Mouse (Mus musculus) gastrocnemius, postnatal 10 days (tissue): ENCODE data around the gene Clip2. TPM values are rescaled to one million over a fixed set of nuclear protein-coding genes. Genes with fewer than 3 reads are reported as not detected.
"Not testable (repeated sequence)": the region's sequence is repeated elsewhere in the genome, so short reads cannot be mapped to it uniquely, and the experiment has no call there.

Source experiments
- DNase-seq: peaks from one replicate; pipeline ENCODE4 v3.0.0; 2021; ENCODE audit warnings: mixed read lengths
- total RNA-seq, 2 experiments: library from RNA; stranded (reverse); gene quantifications; 2 replicates each; pipeline ENCODE4 v1.2.3; 2021

Gene Clip2
- total RNA-seq, 2 experiments from 2014 or later = 10.1 to 12.8 TPM

- DNase-seq = peak; percentile 41
Measured at GRCm38 (mm10) chr5:134489583-134489982, 62.7 kb downstream of the Clip2 start.

GRCm38 (mm10) chr5:134488596-134488995 lies 63.6 kb downstream of the Clip2 start:
- no peak for DNase-seq

GRCm38 (mm10) chr5:134488042-134488441 lies 64.2 kb downstream of the Clip2 start:
- DNase-seq = no peak

DNA sequence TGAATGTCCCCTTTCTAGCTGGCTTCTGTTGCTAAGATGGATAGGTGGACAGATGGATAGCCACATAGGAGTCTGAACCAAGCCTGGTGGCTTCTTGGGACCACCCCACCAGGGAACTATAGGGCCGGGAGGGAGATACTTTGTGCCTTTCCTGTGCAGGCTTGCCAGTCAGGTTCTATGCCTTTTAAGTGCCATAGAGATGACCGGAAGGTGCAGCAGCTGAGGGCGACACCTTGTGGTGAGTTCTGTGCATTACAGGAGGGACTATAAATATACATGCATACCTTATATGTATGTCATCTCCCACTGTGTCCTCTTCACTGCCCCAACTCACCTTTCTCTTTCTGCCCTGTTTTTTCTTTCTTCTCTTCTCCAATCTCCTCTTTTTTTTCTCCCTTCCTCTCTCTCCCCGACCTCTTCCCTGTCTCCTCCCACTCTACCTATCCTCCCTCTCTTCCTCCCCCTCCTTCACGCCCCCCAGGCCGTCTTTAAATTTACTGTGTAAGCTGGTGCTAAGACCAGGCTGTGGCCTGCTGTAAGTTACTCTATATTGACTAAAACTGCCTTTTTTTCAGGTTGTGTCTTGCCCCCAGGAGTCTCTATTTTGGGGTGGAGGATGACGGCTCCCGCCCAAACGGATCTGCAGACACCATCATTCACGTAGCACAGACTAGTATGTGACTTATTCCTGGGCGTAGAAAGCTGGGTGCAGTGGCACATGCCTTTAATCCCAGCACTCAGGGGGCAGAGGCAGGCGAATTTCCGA lies 66.2 kb downstream of the Clip2 start:
- DNase-seq = peak; percentile 74

- no peak for DNase-seq
Measured at GRCm38 (mm10) chr5:134485183-134485730, 67.0 kb downstream of the Clip2 start.

GRCm38 (mm10) chr5:134483291-134483690 lies 68.9 kb downstream of the Clip2 start:
- no peak for DNase-seq

GRCm38 (mm10) chr5:134482331-134482730 lies 69.9 kb downstream of the Clip2 start:
- DNase-seq = no peak

DNA sequence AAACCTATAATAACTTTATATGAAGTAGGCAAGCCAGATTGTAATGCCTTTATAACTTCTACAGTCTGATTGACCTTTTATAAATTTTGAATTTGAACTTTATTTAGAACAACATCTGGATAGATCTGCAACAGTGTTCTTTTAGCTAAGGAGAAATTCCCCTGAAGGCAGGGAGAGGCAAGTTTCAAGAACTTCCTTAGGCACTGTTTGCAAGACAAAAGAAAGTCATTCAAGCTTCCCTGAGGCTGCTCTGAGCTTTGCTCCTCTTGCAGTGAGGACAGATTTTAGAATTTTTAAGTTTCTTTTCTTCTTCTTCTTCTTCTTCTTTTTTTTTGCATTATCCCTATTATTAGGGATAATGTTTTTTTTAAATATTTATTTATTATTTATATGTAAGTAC lies 73.3 kb downstream of the Clip2 start:
- DNase-seq = not testable (repeated sequence)

GRCm38 (mm10) chr5:134475686-134476085 lies 76.5 kb downstream of the Clip2 start:
- DNase-seq = not testable (repeated sequence)

DNA sequence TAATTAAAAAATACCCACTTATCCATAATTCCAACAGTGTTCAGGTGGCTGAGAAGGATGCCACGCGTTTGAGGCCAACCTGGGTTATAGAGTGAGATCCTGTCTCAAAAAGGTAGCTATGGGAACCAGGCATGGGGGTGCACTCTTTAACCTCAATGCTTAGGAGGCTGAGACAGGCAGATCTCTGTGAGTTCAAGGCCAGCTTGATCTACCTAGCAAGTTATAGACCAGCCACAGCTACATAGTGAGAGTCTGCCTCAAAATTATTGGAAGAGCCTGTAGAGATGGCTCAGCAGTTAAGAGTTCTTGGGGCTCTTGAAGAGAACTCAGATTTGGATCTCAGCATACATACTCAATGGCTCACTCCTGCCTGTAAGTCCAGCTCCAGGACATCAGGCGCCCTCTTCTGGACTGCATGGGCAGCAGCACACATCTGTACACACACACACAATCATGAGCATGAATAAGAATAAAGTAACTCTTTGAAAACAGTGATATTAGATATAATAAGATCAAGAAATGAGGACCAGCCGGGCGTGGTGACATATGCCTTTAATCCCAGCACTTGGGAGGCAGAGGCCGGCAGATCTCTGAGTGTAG lies 77.1 kb downstream of the Clip2 start:
- no peak for DNase-seq

DNA sequence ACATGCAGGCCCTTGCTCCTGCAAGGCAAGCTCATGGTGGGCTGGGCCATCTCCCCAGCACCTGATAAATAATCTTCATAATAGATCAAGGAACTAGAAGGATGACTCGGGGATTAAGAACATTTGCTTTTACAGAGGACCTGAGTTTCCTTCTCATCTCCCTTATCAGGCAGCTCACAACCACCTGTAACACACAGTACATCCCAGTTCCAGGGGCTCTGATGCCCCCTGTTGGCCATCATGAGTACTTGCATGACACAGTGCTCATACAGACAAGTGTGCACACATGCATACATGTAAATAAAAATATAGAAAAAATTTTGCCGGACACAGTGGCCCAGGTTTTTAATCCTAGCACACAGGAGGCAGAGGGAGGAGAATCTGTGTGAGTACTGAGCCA lies 78.3 kb downstream of the Clip2 start:
- DNase-seq = no peak

DNA sequence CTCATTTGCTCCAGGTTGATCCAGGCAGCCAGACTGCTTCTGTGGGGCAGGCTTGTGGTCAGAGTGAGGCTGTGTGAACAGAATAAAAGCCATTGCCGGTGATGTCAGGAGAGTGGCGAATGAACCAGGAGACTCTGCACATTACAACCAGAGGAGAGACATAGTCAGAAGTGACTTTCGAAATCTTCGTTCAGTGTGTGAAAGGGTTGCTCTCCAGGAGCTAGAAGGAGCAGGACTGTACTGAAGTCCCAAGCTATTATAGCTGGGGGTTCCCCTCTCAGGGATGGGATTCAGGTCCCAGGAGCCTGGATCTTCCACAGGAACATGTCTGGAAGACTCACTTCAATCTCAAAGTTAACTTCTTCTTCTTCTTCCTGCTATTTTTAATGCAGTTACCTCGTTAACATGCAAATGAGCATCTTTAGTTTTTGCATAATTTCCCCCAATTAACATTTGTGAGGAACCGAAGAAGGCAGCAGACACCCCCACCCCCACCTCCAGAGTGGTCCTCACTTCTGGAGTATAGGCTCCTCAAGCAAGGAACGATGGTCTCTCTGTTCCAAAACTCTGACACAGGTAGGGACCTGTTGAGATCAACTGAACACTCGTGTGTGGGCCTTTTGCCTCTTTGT lies 81.6 kb downstream of the Clip2 start:
- DNase-seq = no peak

- no peak for DNase-seq
Measured at GRCm38 (mm10) chr5:134469559-134470150, 82.6 kb downstream of the Clip2 start.

GRCm38 (mm10) chr5:134468158-134468765 lies 84.0 kb downstream of the Clip2 start:
- DNase-seq = no peak

- no peak for DNase-seq
Measured at GRCm38 (mm10) chr5:134467030-134467549, 85.1 kb downstream of the Clip2 start.

- DNase-seq = no peak
Measured at GRCm38 (mm10) chr5:134466296-134467029, 85.8 kb downstream of the Clip2 start.

DNA sequence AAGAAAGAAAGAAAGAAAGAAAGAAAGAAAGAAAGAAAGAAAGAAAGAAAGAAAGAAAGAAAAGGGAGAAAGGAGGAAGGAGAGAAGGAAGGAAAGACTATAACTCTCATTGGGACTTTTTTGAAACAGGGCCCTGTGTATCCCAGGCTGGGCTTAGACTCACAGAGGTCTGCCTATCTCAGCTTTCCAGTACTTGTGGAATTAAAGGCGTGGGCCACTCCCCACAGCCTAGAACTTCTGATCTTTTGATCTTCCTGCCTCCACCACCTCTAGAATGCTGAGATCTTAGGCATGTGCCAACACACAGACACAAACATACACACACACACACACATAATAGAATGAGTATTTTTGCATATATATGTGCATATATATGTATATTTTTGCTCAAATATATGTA lies 87.0 kb downstream of the Clip2 start:
- DNase-seq = no peak

DNA sequence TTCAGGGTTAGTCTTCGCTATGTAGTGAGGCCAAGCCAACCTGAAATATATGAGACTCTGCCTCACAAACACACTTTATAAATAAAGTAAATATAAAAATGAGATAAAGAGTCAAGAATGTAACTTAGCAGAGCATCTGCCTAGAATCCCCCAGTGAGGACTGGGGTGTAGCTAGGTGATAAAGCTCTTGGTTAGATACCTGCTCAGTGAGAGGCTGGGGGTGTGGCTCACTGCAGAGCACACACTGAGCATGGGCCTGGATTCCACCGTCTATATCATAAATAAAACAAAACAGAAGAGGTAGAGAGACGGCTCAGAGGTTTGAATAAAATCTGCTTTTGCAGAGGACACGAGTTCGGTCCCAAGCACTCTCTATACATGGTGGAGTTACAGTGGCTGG lies 88.0 kb downstream of the Clip2 start:
- DNase-seq = no peak

- DNase-seq = no peak
Measured at GRCm38 (mm10) chr5:134462731-134463130, 89.5 kb downstream of the Clip2 start.

- DNase-seq = no peak
Measured at GRCm38 (mm10) chr5:134462316-134462715, 89.9 kb downstream of the Clip2 start.

DNA sequence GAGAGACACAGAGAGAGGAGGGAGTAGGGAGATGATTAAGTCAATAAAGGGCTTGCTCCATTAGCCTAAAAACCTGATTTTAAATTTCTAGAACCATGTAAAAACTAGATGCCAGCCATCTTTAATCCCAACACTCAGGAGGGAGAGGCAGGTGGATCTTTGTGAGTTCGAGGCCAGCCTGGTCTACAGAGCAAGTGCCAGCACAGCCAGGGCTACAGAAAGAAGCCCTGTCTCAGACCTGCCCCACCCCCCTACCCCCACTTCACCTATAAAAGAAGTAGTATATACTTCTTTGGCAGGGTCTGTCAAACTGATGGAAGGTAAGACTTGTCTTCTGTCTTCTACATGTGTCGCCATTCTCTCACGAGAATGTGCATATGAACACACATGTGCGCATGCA lies 91.7 kb downstream of the Clip2 start:
- DNase-seq = no peak
